Mouse (Mus musculus): ENCODE data around the gene Fstl4. TPM values are rescaled to one million over a fixed set of nuclear protein-coding genes. Genes with fewer than 3 reads are reported as not detected.
"Not testable (repeated sequence)": the region's sequence is repeated elsewhere in the genome, so short reads cannot be mapped to it uniquely, and the experiment has no call there.

Gene Fstl4
- polyA plus RNA-seq, 1 experiment, result 0.05 TPM

DNA sequence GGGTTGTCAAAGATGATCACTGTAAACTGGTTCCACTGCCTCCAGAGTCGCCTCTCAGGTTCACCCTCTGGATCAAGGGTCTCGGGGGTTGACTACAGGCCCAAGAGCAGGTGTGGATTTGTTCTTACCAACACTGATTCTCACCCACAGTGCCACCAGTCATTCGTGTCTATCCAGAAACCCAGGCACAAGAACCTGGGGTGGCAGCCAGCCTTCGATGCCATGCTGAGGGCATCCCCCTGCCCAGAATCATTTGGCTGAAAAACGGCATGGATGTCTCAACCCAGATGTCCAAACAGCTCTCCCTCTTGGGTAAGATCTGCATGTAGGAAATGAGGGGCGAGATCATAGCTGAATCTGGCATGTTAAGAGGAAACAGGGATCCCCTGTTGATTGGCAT is 398.0 kb downstream of the Fstl4 start:
- TF ChIP-seq CTCF (conservative IDR thresholded peaks at IDR 0.05; ENCODE audit: insufficient read depth, insufficient read length, low read depth, low read length) (no peak), POLR2A (IDR thresholded peaks at IDR 0.05; ENCODE audit: low read depth, low read length) (no peak)
- no peaks in the 10 kb centered on the region for H3K36me3 ChIP-seq (ENCODE audit: control insufficient read depth, insufficient read depth, low read length)
- no peaks in the 10 kb centered on the region for H3K4me1 ChIP-seq (ENCODE audit: control insufficient read depth, insufficient read depth, low read length)
- no peak overlapping the region for H3K27ac ChIP-seq (ENCODE audit: insufficient read depth, low read depth, low read length)
- DNase-seq, result no peak
- no peak overlapping the region for H3K4me3 ChIP-seq (ENCODE audit: insufficient read depth, low read depth, low read length)
- H3K27me3 ChIP-seq (replicated peaks; ENCODE audit: control insufficient read depth, insufficient read depth, low read length), result no peaks in the 10 kb centered on the region
- 76% methylated on average over 6 of the region's 6 CpGs for WGBS

DNA sequence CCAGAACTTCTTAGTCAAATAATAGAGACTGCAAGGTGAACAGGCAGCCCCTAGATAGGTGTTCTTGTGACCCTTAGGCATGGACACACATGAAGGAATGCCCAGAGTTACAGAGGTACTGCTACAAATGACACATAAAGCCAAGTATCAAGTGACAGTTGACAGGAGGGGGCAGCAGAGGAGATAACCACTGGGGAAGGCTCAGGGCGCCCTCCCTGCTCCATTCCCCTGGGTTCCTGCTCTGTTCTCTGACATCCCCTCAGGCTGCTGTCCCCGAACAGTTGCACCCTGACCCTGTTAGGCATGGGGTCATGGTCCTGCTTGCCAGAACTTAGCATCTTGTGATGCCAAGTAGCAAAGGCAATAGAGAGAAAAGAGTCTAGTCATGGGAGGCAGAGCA is 402.0 kb downstream of the Fstl4 start:
- Histone ChIP-seq H3K27ac (ENCODE audit: insufficient read depth, low read depth, low read length) (no peak overlapping the region), H3K4me1 (ENCODE audit: control insufficient read depth, insufficient read depth, low read length) (no peaks in the 10 kb centered on the region), H3K27me3 (replicated peaks; ENCODE audit: control insufficient read depth, insufficient read depth, low read length) (no peaks in the 10 kb centered on the region), H3K4me3 (ENCODE audit: insufficient read depth, low read depth, low read length) (no peak overlapping the region), H3K36me3 (ENCODE audit: control insufficient read depth, insufficient read depth, low read length) (no peaks in the 10 kb centered on the region)
- no peak for TF ChIP-seq POLR2A (IDR thresholded peaks at IDR 0.05; ENCODE audit: low read depth, low read length)
- TF ChIP-seq CTCF (conservative IDR thresholded peaks at IDR 0.05; ENCODE audit: insufficient read depth, insufficient read length, low read depth, low read length), result no peak
- DNase-seq, result no peak
- 69% methylated on average over 2 of the region's 2 CpGs for WGBS

DNA sequence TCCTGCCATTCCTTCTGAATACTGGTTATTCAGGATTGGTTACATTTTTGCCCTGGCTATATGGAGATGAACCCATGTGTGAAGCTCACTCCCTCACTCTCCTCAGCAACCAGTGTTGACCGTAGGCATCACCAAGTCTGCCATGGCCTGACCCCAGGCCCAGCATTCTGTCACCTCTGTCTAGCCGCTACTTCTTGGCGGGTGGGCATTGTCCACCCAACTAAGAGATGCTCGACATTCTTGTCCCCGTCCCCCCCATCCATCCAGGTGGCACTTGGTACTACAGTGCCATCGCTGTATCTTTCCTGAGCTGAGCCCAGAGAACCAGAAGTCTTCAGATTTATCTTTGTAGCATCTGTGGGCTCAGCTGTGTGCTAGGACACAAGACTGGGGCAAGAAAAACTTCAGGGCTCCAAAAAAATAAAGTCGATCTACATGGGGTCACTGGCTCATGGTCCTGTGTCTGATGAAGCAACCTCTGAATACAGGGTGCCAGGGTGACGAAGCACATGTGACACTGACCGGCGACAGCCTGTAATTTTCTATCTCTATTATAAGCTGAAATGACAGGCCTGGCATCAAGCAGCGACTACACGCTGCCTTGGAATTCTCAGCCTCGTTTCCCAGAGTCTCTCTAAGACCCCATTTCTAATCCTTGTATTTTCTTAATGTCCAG is 417.9 kb downstream of the Fstl4 start:
- H3K4me3 ChIP-seq (ENCODE audit: insufficient read depth, low read depth, low read length), result no peak overlapping the region
- no peaks in the 10 kb centered on the region for H3K36me3 ChIP-seq (ENCODE audit: control insufficient read depth, insufficient read depth, low read length)
- no peaks in the 10 kb centered on the region for H3K27me3 ChIP-seq (replicated peaks; ENCODE audit: control insufficient read depth, insufficient read depth, low read length)
- no peak for DNase-seq
- WGBS, result 82% methylated on average over 13 of the region's 13 CpGs
- TF ChIP-seq CTCF (conservative IDR thresholded peaks at IDR 0.05; ENCODE audit: insufficient read depth, insufficient read length, low read depth, low read length) (no peak), POLR2A (IDR thresholded peaks at IDR 0.05; ENCODE audit: low read depth, low read length) (no peak)
- H3K27ac ChIP-seq (ENCODE audit: insufficient read depth, low read depth, low read length), result no peak overlapping the region
- H3K4me1 ChIP-seq (ENCODE audit: control insufficient read depth, insufficient read depth, low read length), result no peaks in the 10 kb centered on the region

DNA sequence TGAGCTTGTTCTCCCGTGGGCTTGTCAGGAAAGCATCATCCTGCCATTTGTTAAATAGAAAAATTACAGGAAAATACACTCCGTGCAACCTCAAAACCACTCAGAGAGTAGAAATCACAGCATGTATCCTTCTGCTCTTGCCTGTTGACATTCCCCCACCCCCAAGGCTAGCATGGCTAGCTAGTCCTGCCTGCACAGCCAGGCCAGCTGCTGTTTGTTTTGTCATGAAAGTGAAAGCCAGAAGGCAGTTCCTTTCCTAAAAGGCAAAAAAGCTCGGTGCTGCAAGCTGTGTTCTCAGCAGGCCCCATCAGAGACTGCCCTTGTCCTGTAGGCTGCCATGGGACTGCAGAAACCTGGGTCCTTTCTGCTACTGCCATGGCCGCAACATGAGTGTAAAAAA is 418.4 kb downstream of the Fstl4 start:
- Histone ChIP-seq H3K36me3 (ENCODE audit: control insufficient read depth, insufficient read depth, low read length) (no peaks in the 10 kb centered on the region), H3K27ac (ENCODE audit: insufficient read depth, low read depth, low read length) (no peak overlapping the region), H3K4me3 (ENCODE audit: insufficient read depth, low read depth, low read length) (no peak overlapping the region), H3K4me1 (ENCODE audit: control insufficient read depth, insufficient read depth, low read length) (no peaks in the 10 kb centered on the region), H3K27me3 (replicated peaks; ENCODE audit: control insufficient read depth, insufficient read depth, low read length) (no peaks in the 10 kb centered on the region)
- DNase-seq, result peak; percentile 4
- whole genome bisulfite sequencing, result 51% methylated on average over 4 of the region's 4 CpGs
- TF ChIP-seq CTCF (conservative IDR thresholded peaks at IDR 0.05; ENCODE audit: insufficient read depth, insufficient read length, low read depth, low read length) (no peak), POLR2A (IDR thresholded peaks at IDR 0.05; ENCODE audit: low read depth, low read length) (no peak)

DNA sequence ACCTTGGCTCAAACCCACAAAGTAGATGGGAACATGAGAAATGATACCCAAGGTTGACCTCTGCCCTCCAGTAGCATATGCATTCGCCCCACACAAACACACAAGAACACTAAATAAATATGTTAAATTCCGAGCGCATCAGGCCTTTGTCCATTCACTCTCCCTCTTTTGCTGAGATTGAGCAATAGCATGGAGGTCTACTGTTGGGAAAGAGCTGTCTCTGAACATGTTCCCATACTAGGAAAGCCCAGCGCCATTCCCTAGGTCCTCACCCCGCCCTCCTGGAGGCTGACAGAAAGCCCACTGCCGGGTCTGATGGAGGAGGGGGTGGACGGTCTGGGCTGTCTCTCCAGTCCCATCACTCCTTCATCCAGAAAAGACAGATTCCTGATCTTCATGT is 419.6 kb downstream of the Fstl4 start:
- TF ChIP-seq POLR2A (IDR thresholded peaks at IDR 0.05; ENCODE audit: low read depth, low read length), result no peak
- no peak for TF ChIP-seq CTCF (conservative IDR thresholded peaks at IDR 0.05; ENCODE audit: insufficient read depth, insufficient read length, low read depth, low read length)
- WGBS, result 91% methylated on average over 7 of the region's 7 CpGs
- H3K27ac ChIP-seq (ENCODE audit: insufficient read depth, low read depth, low read length), result no peak overlapping the region
- no peak for DNase-seq
- no peak overlapping the region for H3K4me3 ChIP-seq (ENCODE audit: insufficient read depth, low read depth, low read length)
- H3K36me3 ChIP-seq (ENCODE audit: control insufficient read depth, insufficient read depth, low read length), result no peaks in the 10 kb centered on the region
- no peaks in the 10 kb centered on the region for H3K27me3 ChIP-seq (replicated peaks; ENCODE audit: control insufficient read depth, insufficient read depth, low read length)
- H3K4me1 ChIP-seq (ENCODE audit: control insufficient read depth, insufficient read depth, low read length), result no peaks in the 10 kb centered on the region

DNA sequence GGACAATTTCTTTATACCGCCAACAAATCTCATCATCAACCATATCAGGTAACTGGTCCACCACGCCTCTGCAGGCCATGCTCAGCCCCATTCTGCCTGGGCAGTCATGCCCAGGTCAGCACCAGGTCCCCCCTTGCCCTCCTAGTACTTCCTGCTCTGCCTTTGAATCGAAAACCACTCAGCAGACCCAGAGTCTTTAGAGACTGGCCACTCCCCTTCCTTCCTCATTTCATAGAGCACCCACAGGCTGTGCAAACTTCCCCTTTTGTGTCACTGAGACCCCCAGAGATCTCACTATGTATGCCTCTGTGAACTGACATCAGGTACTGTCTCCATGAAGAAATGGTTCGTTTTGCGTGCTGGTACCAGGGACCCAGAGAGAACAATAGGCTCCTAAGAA is 420.3 kb downstream of the Fstl4 start:
- no peak overlapping the region for H3K4me3 ChIP-seq (ENCODE audit: insufficient read depth, low read depth, low read length)
- H3K4me1 ChIP-seq (ENCODE audit: control insufficient read depth, insufficient read depth, low read length), result no peaks in the 10 kb centered on the region
- DNase-seq, result no peak
- no peak for TF ChIP-seq POLR2A (IDR thresholded peaks at IDR 0.05; ENCODE audit: low read depth, low read length)
- no peak for TF ChIP-seq CTCF (conservative IDR thresholded peaks at IDR 0.05; ENCODE audit: insufficient read depth, insufficient read length, low read depth, low read length)
- no peaks in the 10 kb centered on the region for H3K27me3 ChIP-seq (replicated peaks; ENCODE audit: control insufficient read depth, insufficient read depth, low read length)
- WGBS, result 72% methylated on average over 5 of the region's 5 CpGs
- H3K36me3 ChIP-seq (ENCODE audit: control insufficient read depth, insufficient read depth, low read length), result no peaks in the 10 kb centered on the region
- no peak overlapping the region for H3K27ac ChIP-seq (ENCODE audit: insufficient read depth, low read depth, low read length)

DNA sequence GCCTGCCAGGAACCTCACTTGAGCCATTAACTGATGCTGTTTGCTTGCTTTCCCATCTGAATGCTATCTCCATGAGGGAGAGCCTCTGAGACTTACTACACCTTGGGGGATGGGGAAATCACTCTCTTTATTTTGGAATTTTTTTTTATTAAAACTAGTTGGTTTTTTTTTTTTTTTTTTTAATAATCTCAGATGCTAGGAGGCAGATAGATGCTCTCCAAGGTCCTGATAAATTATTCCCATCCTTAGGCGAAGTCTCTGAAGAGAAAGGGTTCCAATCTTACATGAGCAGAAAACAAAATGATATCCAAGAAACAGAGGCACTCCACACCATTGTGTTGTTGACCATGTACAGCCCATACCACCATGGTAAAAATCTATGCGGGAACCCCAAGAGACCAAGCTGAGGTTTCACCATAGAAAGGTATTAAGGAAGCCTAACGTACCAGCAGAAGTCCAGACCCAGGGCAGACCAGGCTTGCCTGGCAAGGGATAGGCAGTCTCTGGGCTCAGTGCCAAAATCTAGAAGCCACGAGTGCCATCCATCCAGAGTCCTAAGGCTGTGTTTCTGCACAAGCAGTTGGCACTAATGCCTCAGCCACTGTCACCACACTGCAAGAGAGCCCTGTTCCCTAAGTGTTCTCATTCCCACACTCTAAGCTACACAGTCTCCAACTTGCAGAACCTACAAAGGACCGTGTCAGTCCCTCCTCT is 423.1 kb downstream of the Fstl4 start:
- no peaks in the 10 kb centered on the region for H3K36me3 ChIP-seq (ENCODE audit: control insufficient read depth, insufficient read depth, low read length)
- no peak overlapping the region for H3K4me3 ChIP-seq (ENCODE audit: insufficient read depth, low read depth, low read length)
- WGBS, result 65% methylated on average over 5 of the region's 5 CpGs
- TF ChIP-seq POLR2A (IDR thresholded peaks at IDR 0.05; ENCODE audit: low read depth, low read length) (no peak), CTCF (conservative IDR thresholded peaks at IDR 0.05; ENCODE audit: insufficient read depth, insufficient read length, low read depth, low read length) (no peak)
- no peaks in the 10 kb centered on the region for H3K4me1 ChIP-seq (ENCODE audit: control insufficient read depth, insufficient read depth, low read length)
- no peak overlapping the region for H3K27ac ChIP-seq (ENCODE audit: insufficient read depth, low read depth, low read length)
- no peaks in the 10 kb centered on the region for H3K27me3 ChIP-seq (replicated peaks; ENCODE audit: control insufficient read depth, insufficient read depth, low read length)
- DNase-seq, result peak; percentile 13

DNA sequence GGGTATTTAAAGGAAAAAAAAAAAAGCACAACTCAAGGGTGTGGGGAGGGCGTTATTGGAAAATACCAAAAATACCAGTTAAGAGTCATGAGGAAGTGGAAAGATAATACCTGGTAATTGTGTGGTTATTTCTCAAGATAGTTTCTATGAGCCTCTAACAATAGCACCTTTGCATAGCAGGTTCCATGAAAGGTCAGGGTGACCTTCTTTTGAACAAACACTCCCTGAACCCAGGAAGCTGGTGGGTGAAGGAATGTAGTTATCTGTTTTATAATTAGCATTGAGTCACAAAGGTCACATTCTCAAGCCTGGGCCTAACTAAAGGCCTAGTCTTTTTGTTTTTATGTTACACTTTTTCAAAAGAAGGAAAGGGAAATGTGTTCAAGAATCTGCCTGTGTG is 432.1 kb downstream of the Fstl4 start:
- H3K4me1 ChIP-seq (ENCODE audit: control insufficient read depth, insufficient read depth, low read length); H3K27me3 ChIP-seq (replicated peaks; ENCODE audit: control insufficient read depth, insufficient read depth, low read length); H3K4me3 ChIP-seq (ENCODE audit: insufficient read depth, low read depth, low read length); H3K36me3 ChIP-seq (ENCODE audit: control insufficient read depth, insufficient read depth, low read length); H3K27ac ChIP-seq (ENCODE audit: insufficient read depth, low read depth, low read length); DNase-seq: not testable (repeated sequence)
- 97% methylated on average over 1 of the region's 1 CpGs for WGBS

Measured in kidney, adult 2 months (tissue).